Comparison of ENCODE assay signal across 15 mouse cellular contexts in genomic region chr1:152085561-152085960, GRCm38 (mm10). TPM values are rescaled to one million over a fixed set of nuclear protein-coding genes. Genes with fewer than 3 reads are reported as not detected.
DNase-seq lines count a peak whose midpoint lies in the region; ATAC-seq and TF ChIP-seq lines count a peak whose summit lies in the region.
"Had no signal": no experiment of that assay in that cellular context is flagged by ENCODE, and none has a peak within 500 bp of the region (broad histone marks: within the 10 kb centered on the region; RNA-seq: fewer than 3 reads in every experiment).

No protein-coding gene starts in this region.

- 73% methylated on average over 5 of the region's 5 CpGs for WGBS in embryonic facial prominence, embryonic 12.5 days
- WGBS in embryonic facial prominence, embryonic 10.5 days, result 76% methylated on average over 5 of the region's 5 CpGs
- WGBS in hindbrain, embryonic 13.5 days, result 63% methylated on average over 5 of the region's 5 CpGs
- 84% methylated on average over 5 of the region's 5 CpGs for WGBS in hindbrain, embryonic 10.5 days
- WGBS in hindbrain, postnatal 0 days, result 40% methylated on average over 5 of the region's 5 CpGs

- H3K4me2 ChIP-seq in embryonic facial prominence, embryonic 12.5 days (replicated peaks), result peak overlapping the region; percentile 32; the same call in 1 of the 2 replicates
- H3K4me2 ChIP-seq in hindbrain, embryonic 13.5 days, result peak overlapping the region; percentile 79
- H3K4me2 ChIP-seq in hindbrain, postnatal 0 days (ENCODE audit: low read depth, low read length), result peak overlapping the region; percentile 24

- no peak for DNase-seq in embryonic facial prominence, embryonic 10.5 days (ENCODE audit: low spot score)
- DNase-seq in hindbrain, embryonic 10.5 days (ENCODE audit: low spot score), result no peak
- DNase-seq in MN1 (ENCODE audit: low spot score), result peak; percentile 53
- DNase-seq in hindbrain, postnatal 0 days (ENCODE audit: low spot score), result no peak
- no peak for DNase-seq in thymus, postnatal 4 days
- no peak for DNase-seq in kidney, postnatal 14 days
- DNase-seq: B cell, adult 2 months; lung, postnatal 14 days; right cerebral cortex, postnatal 14 days; thymus, adult 18-20 months had no signal

- no peak for TF ChIP-seq CTCF in hindbrain, postnatal 0 days (IDR thresholded peaks at IDR 0.05; ENCODE audit: low read depth)

- H3K36me3 ChIP-seq in embryonic facial prominence, embryonic 12.5 days, result no peaks in the 10 kb centered on the region
- no peaks in the 10 kb centered on the region for H3K36me3 ChIP-seq in embryonic facial prominence, embryonic 10.5 days (replicated peaks)
- no peaks in the 10 kb centered on the region for H3K36me3 ChIP-seq in hindbrain, embryonic 13.5 days
- no peaks in the 10 kb centered on the region for H3K36me3 ChIP-seq in hindbrain, embryonic 10.5 days
- no peaks in the 10 kb centered on the region for H3K36me3 ChIP-seq in hindbrain, postnatal 0 days (ENCODE audit: insufficient read depth, low read length)
- H3K36me3 ChIP-seq: G1E; midbrain, embryonic 10.5 days had no signal

- H3K9ac ChIP-seq in embryonic facial prominence, embryonic 12.5 days, result no peak overlapping the region
- H3K9ac ChIP-seq in hindbrain, embryonic 13.5 days, result no peak overlapping the region
- H3K9ac ChIP-seq in hindbrain, postnatal 0 days (replicated peaks; ENCODE audit: low read length), result no peak overlapping the region

- H3K4me1 ChIP-seq in embryonic facial prominence, embryonic 12.5 days, result peaks cover 47% of the 10 kb centered on the region
- peaks cover 71% of the 10 kb centered on the region for H3K4me1 ChIP-seq in embryonic facial prominence, embryonic 10.5 days
- peaks cover 73% of the 10 kb centered on the region for H3K4me1 ChIP-seq in hindbrain, embryonic 13.5 days (replicated peaks)
- H3K4me1 ChIP-seq in hindbrain, embryonic 10.5 days (replicated peaks), result peaks cover 79% of the 10 kb centered on the region
- H3K4me1 ChIP-seq in hindbrain, postnatal 0 days (ENCODE audit: insufficient read depth, low read length), result peaks cover 31% of the 10 kb centered on the region

- H3K27me3 ChIP-seq in embryonic facial prominence, embryonic 12.5 days, result no peaks in the 10 kb centered on the region
- H3K27me3 ChIP-seq in embryonic facial prominence, embryonic 10.5 days (replicated peaks; ENCODE audit: low read depth, poor library complexity, severe bottlenecking), result no peaks in the 10 kb centered on the region
- no peaks in the 10 kb centered on the region for H3K27me3 ChIP-seq in hindbrain, embryonic 13.5 days
- H3K27me3 ChIP-seq in hindbrain, embryonic 10.5 days (ENCODE audit: insufficient read depth, poor library complexity, severe bottlenecking), result no peaks in the 10 kb centered on the region
- H3K27me3 ChIP-seq in hindbrain, postnatal 0 days (ENCODE audit: insufficient read depth, low read length), result no peaks in the 10 kb centered on the region

- H3K4me3 ChIP-seq in embryonic facial prominence, embryonic 12.5 days, result no peak overlapping the region
- H3K4me3 ChIP-seq in embryonic facial prominence, embryonic 10.5 days, result no peak overlapping the region
- no peak overlapping the region for H3K4me3 ChIP-seq in hindbrain, embryonic 13.5 days
- no peak overlapping the region for H3K4me3 ChIP-seq in hindbrain, embryonic 10.5 days
- H3K4me3 ChIP-seq in hindbrain, postnatal 0 days (ENCODE audit: low read length), result no peak overlapping the region

- H3K27ac ChIP-seq in embryonic facial prominence, embryonic 12.5 days, result no peak overlapping the region
- H3K27ac ChIP-seq in embryonic facial prominence, embryonic 10.5 days (replicated peaks), result no peak overlapping the region
- no peak overlapping the region; the same call in 1 of the 2 replicates for H3K27ac ChIP-seq in hindbrain, embryonic 13.5 days
- no peak overlapping the region for H3K27ac ChIP-seq in hindbrain, embryonic 10.5 days
- H3K27ac ChIP-seq in hindbrain, postnatal 0 days, result no peak overlapping the region

- ATAC-seq in embryonic facial prominence, embryonic 12.5 days (ENCODE audit: insufficient number of reproducible peaks, insufficient read depth, low FRiP score, low TSS enrichment), result no peak
- ATAC-seq in hindbrain, embryonic 13.5 days (ENCODE audit: low FRiP score), result no peak
- no peak for ATAC-seq in hindbrain, postnatal 0 days
- ATAC-seq: forebrain, embryonic 14.5 days had no signal

- no peaks in the 10 kb centered on the region for H3K9me3 ChIP-seq in embryonic facial prominence, embryonic 12.5 days
- H3K9me3 ChIP-seq in embryonic facial prominence, embryonic 10.5 days, result no peaks in the 10 kb centered on the region
- H3K9me3 ChIP-seq in hindbrain, embryonic 13.5 days, result no peaks in the 10 kb centered on the region
- H3K9me3 ChIP-seq in hindbrain, embryonic 10.5 days, result no peaks in the 10 kb centered on the region
- no peaks in the 10 kb centered on the region for H3K9me3 ChIP-seq in hindbrain, postnatal 0 days (ENCODE audit: low read length)
- H3K9me3 ChIP-seq: midbrain, embryonic 10.5 days had no signal

RNA-seq across cellular contexts. Expression of gene 1700025G04Rik, which starts 4.4 kb away (rescaled TPM):
- polyA plus RNA-seq in embryonic facial prominence, embryonic 12.5 days (2016; fragmentation: Nextera tagmentation; extraction: Ambion mirVana), result 34.7 and 37.6 TPM in 2 replicates
- polyA plus RNA-seq in embryonic facial prominence, embryonic 10.5 days (2016; fragmentation: Nextera tagmentation; extraction: Ambion mirVana), result 14.7 and 15.0 TPM in 2 replicates
- polyA plus RNA-seq in hindbrain, embryonic 13.5 days (2015; fragmentation: Nextera tagmentation; extraction: Ambion mirVana), result 41.0 and 41.7 TPM in 2 replicates
- polyA plus RNA-seq in hindbrain, embryonic 10.5 days (2016; fragmentation: Nextera tagmentation; extraction: Ambion mirVana), result 21.4 and 27.7 TPM in 2 replicates
- 19.9 and 32.4 TPM in 2 replicates for total RNA-seq in hindbrain, postnatal 0 days (2014; rRNA removed)
- polyA plus RNA-seq in hindbrain, postnatal 0 days (2015; fragmentation: Nextera tagmentation; extraction: Ambion mirVana), result 22.5 and 24.9 TPM in 2 replicates
- polyA plus RNA-seq: G1E had no signal

Comparison
In these comparisons a context has a peak if more than half of its experiments do, and no peak if none do; other contexts are left out.
1. H3K4me2 ChIP-seq: peak in every context shown above with its lines; median percentile 79 in hindbrain, embryonic 13.5 days; 32 in embryonic facial prominence, embryonic 12.5 days; 24 in hindbrain, postnatal 0 days.